Mouse (Mus musculus): ENCODE measurements around the gene Rpusd1.
"Not testable (repeated sequence)": the region's sequence is repeated elsewhere in the genome, so short reads cannot be mapped to it uniquely, and the experiment has no call there.

Rpusd1 gene

GRCm38 (mm10) chr17:25738861-25739260 lies 11.4 kb downstream of the Rpusd1 start:
- no peak for DNase-seq (ENCODE audit: low spot score)

- not testable (repeated sequence) for DNase-seq (ENCODE audit: low spot score)
Observed at GRCm38 (mm10) chr17:25741471-25741870, 14.0 kb downstream of the Rpusd1 start.

- DNase-seq (ENCODE audit: low spot score): no peak
Observed at GRCm38 (mm10) chr17:25743831-25744230, 16.4 kb downstream of the Rpusd1 start.

GRCm38 (mm10) chr17:25744311-25744710 lies 16.8 kb downstream of the Rpusd1 start:
- no peak for DNase-seq (ENCODE audit: low spot score)

- no peak for DNase-seq (ENCODE audit: low spot score)
Observed at GRCm38 (mm10) chr17:25748238-25748637, 20.8 kb downstream of the Rpusd1 start.

- no peak for DNase-seq (ENCODE audit: low spot score)
Observed at GRCm38 (mm10) chr17:25749314-25749713, 21.8 kb downstream of the Rpusd1 start.

- peak; percentile 86 for DNase-seq (ENCODE audit: low spot score)
Observed at GRCm38 (mm10) chr17:25751446-25751845, 24.0 kb downstream of the Rpusd1 start.

- no peak for DNase-seq (ENCODE audit: low spot score)
Observed at GRCm38 (mm10) chr17:25754241-25754640, 26.8 kb downstream of the Rpusd1 start, which contains the start of gene Msln. Msln (minus strand) TSS chr17:25754378.

- DNase-seq (ENCODE audit: low spot score): no peak
Observed at GRCm38 (mm10) chr17:25755086-25755485, 27.6 kb downstream of the Rpusd1 start.

- DNase-seq (ENCODE audit: low spot score): no peak
Observed at GRCm38 (mm10) chr17:25755627-25756377, 28.3 kb downstream of the Rpusd1 start.

GRCm38 (mm10) chr17:25756378-25757242 lies 29.1 kb downstream of the Rpusd1 start:
- DNase-seq (ENCODE audit: low spot score): no peak

GRCm38 (mm10) chr17:25757691-25758090 lies 30.2 kb downstream of the Rpusd1 start:
- no peak for DNase-seq (ENCODE audit: low spot score)

GRCm38 (mm10) chr17:25760148-25760547 lies 32.7 kb downstream of the Rpusd1 start:
- DNase-seq (ENCODE audit: low spot score): no peak

GRCm38 (mm10) chr17:25761561-25761970 lies 34.1 kb downstream of the Rpusd1 start:
- DNase-seq (ENCODE audit: low spot score): no peak

GRCm38 (mm10) chr17:25762591-25762990 lies 35.1 kb downstream of the Rpusd1 start:
- no peak for DNase-seq (ENCODE audit: low spot score)

- no peak for DNase-seq (ENCODE audit: low spot score)
Observed at GRCm38 (mm10) chr17:25765886-25766285, 38.4 kb downstream of the Rpusd1 start.

GRCm38 (mm10) chr17:25769331-25769730 lies 41.9 kb downstream of the Rpusd1 start:
- DNase-seq (ENCODE audit: low spot score): peak; percentile 80

- DNase-seq (ENCODE audit: low spot score): peak; percentile 99
Observed at GRCm38 (mm10) chr17:25773549-25774120, 46.2 kb downstream of the Rpusd1 start, which contains the start of gene Narfl. Narfl (plus strand) TSS chr17:25773776.

GRCm38 (mm10) chr17:25775318-25776062 lies 48.0 kb downstream of the Rpusd1 start:
- DNase-seq (ENCODE audit: low spot score): no peak

- DNase-seq (ENCODE audit: low spot score): no peak
Observed at GRCm38 (mm10) chr17:25777948-25778347, 50.5 kb downstream of the Rpusd1 start.
